Mouse (Mus musculus): ENCODE measurements around the gene Tal1. TPM values are rescaled to one million over a fixed set of nuclear protein-coding genes. Genes with fewer than 3 reads are reported as not detected.

The Tal1 gene
- 0.11 and 0.23 TPM in 2 replicates for polyA plus RNA-seq (2021; fragmentation: Nextera tagmentation)
- long read RNA-seq, experiment 1, partial matches to known transcripts = 1 of 2 reads
- long read RNA-seq, experiment 1, other reads (novel, unspliced or antisense) = 1 of 2 reads
- long read RNA-seq, experiment 2, partial matches to known transcripts = 0 of 4 reads
- long read RNA-seq, experiment 2, other reads (novel, unspliced or antisense) = 3 of 4 reads

GRCm38 (mm10) chr4:115056371-115056920 lies at the start of gene Tal1:
Gene Tal1 (plus strand): TSS chr4:115056426.

GRCm38 (mm10) chr4:115088611-115089338 lies 32.5 kb downstream of the Tal1 start, which contains the start of gene Pdzk1ip1:
Gene Pdzk1ip1 (plus strand): TSS chr4:115088708.

Other genes starting within 250 kb of the Tal1 start
- gene Gm12830, start 234.7 kb upstream of the Tal1 start, polyA plus RNA-seq (2021; fragmentation: Nextera tagmentation) = not detected in 2 replicates
- gene Foxd2, start 147.6 kb upstream of the Tal1 start, polyA plus RNA-seq (2021; fragmentation: Nextera tagmentation) = not detected in 2 replicates
- gene Foxe3, start 130.4 kb upstream of the Tal1 start, polyA plus RNA-seq (2021; fragmentation: Nextera tagmentation) = not detected in 2 replicates
- 55.5 and 56.5 TPM in 2 replicates for gene Cmpk1, start 69.2 kb upstream of the Tal1 start, polyA plus RNA-seq (2021; fragmentation: Nextera tagmentation)
- 0.04 and 0.08 TPM in 2 replicates for gene Stil, start 56.3 kb upstream of the Tal1 start, polyA plus RNA-seq (2021; fragmentation: Nextera tagmentation)
- gene Pdzk1ip1, start 32.3 kb downstream of the Tal1 start, polyA plus RNA-seq (2021; fragmentation: Nextera tagmentation) = 0.44 and 0.99 TPM in 2 replicates
- 4.2 and 5.3 TPM in 2 replicates for gene Cyp4x1, start 77.9 kb downstream of the Tal1 start, polyA plus RNA-seq (2021; fragmentation: Nextera tagmentation)
- gene Cyp4a29, start 185.7 kb downstream of the Tal1 start, polyA plus RNA-seq (2021; fragmentation: Nextera tagmentation) = not detected in 2 replicates
- not detected in 2 replicates for gene Cyp4a12a, start 242.6 kb downstream of the Tal1 start, polyA plus RNA-seq (2021; fragmentation: Nextera tagmentation)